Mouse (Mus musculus) bone marrow macrophage, adult 2 months (primary cell): ENCODE results near the gene Trip10.

Source experiments
- CTCF ChIP-seq: IDR thresholded peaks from 2 replicates; pipeline ENCODE4 v1.5.1; 2012; ENCODE audit warnings: low read depth, mild to moderate bottlenecking, low read length, moderate library complexity
- POLR2A ChIP-seq: IDR thresholded peaks from 2 replicates; pipeline ENCODE4 v1.6.1; 2012; ENCODE audit warnings: mild to moderate bottlenecking, low read depth, low read length, borderline replicate concordance

GRCm38 (mm10) chr17:57307074-57307473 is 57.8 kb downstream of the Trip10 start:
- TF ChIP-seq CTCF (no peak), POLR2A (no peak)
